Mouse (Mus musculus) cerebellum, postnatal 4 days (tissue): ENCODE results near the gene Bcar3.

Experiments
- DNase-seq, 2 experiments: peaks; one replicate each; pipeline ENCODE4 v3.0.0; 2022; ENCODE audit warnings: low spot score in 2 of 2, mixed read lengths in 1 of 2

Bcar3 gene

DNA sequence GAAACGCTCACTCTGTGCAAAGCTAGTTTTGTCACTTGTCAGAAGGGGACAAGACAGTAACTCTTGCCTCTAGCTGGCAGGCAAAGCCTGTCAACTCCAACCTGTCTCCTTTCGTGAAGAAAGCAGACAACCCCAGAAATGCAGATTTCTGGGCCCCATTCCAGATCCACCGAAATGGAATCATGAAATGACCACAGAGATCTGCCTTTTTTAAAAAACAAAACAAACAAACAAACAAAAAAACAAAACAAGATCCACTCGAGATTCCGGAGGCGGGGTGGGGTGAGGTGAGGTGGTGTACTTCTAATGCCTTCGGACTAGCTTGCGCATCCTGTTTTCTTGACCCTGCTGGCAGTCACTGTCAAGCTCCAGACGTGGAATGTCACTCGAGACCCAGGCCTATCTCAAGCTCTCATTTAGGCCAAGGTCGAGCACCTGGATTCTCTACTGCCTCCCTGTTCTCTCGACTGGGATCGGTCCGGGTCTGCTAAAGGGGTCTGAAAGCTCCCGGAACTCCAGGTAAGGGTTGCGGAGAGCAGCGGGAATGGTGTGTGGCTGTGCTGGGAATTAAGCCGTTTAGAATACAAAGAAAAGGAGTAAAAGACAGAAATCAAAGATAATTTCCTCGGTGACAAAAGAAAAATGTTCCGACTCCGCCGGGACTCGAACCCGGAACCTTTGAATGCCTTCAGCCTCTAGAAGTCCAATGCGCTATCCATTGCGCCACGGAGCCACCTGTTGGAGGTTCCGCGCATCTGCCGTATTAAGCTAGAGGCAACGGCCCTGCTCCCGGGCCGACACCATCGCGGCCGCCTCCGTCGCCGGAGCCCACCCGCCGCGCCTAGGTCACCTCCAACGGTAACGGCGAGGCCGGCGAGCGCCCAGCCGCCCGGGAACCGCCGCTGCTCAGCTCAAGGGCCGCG, 1.4 kb upstream of the Bcar3 start:
- peak; percentile 82 to 93 for DNase-seq

GRCm38 (mm10) chr3:122293223-122293953, 548 bp upstream of the Bcar3 start:
- peak in 1 of 2 experiments; percentile 60 for DNase-seq

DNA sequence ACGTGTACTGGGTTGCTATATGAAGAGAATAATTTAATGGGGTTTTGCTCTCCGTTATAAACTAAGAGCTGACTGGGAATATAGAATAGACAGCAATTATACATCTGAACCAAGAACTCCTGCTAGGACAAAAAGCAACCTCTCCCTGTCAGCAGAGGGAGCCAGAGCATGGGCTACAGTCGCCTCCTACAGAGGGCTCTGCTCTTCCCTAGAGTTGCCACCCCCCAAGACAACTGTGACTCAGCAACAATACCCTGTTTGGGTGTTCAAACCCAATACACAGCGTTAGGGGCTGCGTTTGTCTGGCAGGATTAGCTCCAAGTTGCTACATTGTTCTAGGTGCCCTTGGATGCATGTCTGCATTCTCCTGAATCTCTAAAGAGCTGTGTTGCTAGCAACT, 1.6 kb downstream of the Bcar3 start:
- peak in 1 of 2 experiments; percentile 36 for DNase-seq

GRCm38 (mm10) chr3:122296979-122297378, 3.0 kb downstream of the Bcar3 start:
- no peak for DNase-seq

DNA sequence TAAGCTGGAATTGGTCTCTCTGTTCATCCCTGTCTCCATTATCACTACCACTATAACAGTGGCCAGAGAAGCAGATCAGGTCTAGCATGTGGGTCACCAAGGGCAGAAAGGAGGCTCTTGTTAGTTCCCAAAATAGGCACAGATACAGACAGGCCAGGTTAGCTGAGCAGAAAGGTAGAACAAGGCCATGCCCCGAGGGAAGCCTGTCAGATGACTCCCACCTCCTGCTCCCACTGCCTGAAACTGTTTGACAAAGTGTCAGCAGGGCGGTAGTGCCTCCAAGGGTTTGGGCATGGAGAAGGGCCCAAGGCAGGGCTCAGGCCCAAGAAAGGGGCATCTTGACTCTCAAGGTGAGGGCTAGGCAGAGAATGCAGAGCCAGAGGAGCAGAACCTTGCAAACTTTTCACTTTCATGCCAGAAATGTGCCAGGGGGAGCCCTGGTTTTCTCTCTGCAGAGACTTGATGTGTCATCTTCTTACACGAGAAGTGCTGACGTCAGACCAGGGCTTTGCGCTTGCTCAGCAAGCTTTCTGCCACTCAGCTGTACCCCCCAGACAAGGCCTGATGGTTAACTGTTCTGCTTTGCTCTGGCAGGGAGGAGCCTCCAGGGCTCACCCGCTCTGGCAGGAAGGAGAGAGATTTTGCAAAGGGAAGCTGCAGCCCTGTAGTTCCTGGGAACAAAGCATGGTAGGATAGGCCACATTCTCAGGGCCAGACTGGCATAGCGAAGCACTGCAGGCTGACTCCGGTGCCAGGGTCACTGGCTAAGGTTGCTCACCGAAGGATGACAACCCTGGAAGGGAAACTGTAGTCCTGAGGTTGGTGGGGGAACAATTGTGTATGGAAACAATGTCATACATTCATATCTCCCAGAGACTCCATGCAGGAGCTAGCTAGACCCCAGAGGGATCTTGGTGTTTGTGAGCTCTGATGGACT, 7.3 kb downstream of the Bcar3 start:
- no peak for DNase-seq

GRCm38 (mm10) chr3:122304560-122304959, 10.6 kb downstream of the Bcar3 start:
- DNase-seq, result no peak

- no peak for DNase-seq
Observed at GRCm38 (mm10) chr3:122307894-122308671, 14.1 kb downstream of the Bcar3 start.

GRCm38 (mm10) chr3:122308981-122309380, 15.0 kb downstream of the Bcar3 start:
- DNase-seq, result no peak

DNA sequence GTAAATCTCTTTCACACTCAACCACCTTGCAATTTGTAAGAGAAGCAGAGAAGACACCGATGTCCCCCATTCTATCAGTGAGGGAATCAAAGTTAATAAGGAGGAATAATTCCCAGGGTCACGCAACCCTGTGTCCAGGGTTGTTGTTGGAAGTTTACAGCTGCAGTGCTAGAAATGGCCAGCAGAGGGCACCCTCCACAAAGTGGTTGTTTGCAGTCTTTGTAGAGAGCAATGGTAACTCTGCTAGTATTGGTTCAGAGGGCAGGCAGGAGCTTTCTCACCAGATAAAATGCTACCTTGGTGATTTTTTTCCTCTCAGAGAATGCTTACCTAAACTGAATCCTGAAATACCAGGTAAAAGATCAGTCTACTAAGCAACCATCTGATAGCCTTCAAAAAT, 18.1 kb downstream of the Bcar3 start:
- peak; percentile 82 to 90 for DNase-seq

- no peak for DNase-seq
Observed at GRCm38 (mm10) chr3:122312936-122313629, 19.1 kb downstream of the Bcar3 start.

GRCm38 (mm10) chr3:122313936-122314335, 20.0 kb downstream of the Bcar3 start:
- no peak for DNase-seq

DNA sequence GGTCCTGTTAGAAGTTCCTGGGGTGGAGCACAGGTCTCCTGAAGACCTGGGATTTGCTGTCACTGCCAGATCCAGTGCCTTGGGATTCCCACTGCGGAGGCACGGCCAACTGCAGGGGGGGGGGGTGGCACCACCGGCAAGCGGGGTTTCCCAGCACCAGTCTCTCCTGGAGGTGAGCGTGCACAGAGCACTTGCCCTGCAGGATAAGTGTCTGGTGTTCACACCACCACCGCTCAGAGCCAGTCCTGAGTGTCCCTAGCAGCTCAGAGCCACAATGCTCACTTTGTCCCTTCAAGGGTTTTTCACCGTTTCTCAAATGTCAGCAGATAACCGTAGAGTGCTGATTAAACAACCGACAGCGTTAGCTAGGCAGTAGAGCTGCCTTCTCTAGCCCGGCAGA, 22.7 kb downstream of the Bcar3 start:
- no peak for DNase-seq

GRCm38 (mm10) chr3:122317339-122317738, 23.4 kb downstream of the Bcar3 start:
- no peak for DNase-seq

GRCm38 (mm10) chr3:122322226-122322625, 28.3 kb downstream of the Bcar3 start:
- no peak for DNase-seq

GRCm38 (mm10) chr3:122323841-122324240, 29.9 kb downstream of the Bcar3 start:
- DNase-seq, result no peak

DNA sequence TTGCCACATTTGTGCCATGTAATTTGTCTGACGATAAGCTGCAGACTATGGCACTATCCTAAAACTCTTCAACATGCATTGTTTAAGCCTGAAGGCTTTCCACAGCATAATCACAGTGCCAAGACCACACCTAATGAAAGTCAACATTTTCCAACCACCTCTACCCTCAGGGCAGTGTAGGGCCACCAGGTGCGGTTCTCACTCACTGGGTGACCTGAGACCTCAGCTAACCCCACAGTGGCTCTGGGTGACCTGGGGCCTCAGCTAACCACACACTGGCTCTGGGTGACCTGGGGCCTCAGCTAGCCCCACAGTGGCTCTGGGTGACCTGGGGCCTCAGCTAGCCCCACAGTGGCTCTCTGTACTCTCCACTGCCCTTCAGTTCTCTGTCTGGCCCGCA, 30.6 kb downstream of the Bcar3 start:
- DNase-seq, result no peak

DNA sequence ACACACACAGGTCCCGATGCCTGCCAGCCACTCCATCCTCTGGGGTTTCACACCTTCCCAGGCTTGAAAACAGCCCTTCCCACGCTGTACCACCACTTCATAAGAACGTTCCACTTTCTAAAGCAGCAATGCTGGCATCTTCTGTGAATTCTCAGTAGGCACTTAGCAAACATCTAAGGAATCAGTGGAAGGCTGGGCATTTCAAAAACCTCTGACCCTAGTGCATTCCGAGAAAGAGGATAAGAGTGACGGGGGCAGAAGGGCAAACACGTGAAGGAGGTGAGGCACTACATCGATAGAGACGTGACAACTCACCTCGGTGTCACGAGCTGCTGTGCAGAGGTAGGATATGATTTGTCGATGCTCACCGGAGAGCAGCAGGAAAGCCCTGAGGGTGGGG, 36.5 kb downstream of the Bcar3 start:
- no peak for DNase-seq

DNA sequence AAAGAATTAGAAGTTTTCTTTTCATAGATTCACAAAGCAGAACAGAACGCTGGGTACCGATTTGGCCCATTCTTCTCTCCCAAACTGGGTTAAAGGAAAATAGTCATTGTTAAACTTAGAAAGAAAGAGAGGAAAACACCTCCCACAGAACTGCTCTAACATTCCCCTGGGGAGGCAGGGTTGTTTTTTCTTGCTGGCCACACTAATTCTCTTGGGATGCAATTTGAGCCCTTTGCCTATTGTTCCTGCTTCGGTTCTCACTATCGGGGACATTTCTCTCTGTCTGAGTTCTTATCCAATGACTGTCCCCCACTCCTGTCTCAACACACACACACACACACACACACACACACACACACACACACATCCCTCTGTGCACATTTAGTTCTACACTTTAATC, 39.6 kb downstream of the Bcar3 start:
- DNase-seq, result no peak

DNA sequence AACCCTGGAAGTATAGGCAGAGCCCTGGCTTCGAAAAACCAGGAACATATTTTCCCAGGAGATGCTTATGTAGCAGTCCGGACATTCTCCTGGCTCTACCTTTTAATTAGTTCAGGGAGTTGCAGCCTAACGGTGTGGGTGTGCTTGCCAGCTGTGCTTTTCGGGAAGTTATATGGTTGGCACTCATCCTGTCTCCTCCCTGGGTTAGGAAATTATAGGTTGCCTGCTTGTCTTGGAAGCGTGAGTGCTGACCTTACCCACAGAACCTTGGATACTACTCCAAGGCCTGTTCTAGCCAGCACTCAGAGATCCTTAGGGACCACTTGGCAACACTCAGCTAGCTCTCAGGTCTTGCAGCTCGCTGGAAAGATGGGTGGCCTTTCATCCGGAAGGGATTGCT, 40.0 kb downstream of the Bcar3 start:
- DNase-seq, result no peak

DNA sequence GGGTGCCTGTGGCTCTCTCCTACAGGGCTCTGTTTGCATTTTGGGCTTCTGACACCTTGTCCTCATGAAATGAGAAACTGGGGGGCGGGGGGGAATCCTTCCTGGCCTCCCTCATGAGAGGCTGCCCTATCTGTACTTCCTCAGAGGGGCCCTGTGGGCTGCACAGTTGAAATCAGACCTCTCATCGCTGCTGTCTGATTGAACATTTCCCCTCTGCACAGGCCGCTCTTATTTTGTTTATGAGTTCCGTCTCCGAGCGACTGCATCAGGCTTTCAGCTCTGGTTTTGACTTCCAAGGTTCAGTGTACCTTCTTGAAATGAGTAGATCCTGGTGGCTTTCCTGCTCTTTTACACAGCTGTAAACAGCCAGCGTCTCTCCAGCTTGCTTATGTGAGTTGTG, 40.4 kb downstream of the Bcar3 start:
- no peak for DNase-seq
